Mouse (Mus musculus) CD4-positive helper T cell, adult 2 months (primary cell): ENCODE results near the gene Gm20822.
"Not testable (repeated sequence)": the region's sequence is repeated elsewhere in the genome, so short reads cannot be mapped to it uniquely, and the experiment has no call there.

Experiments
- DNase-seq: peaks from one replicate; pipeline ENCODE4 v3.0.0-alpha.2; 2012; ENCODE audit warnings: low read depth, missing footprints, low spot score

Gene Gm20822

GRCm38 (mm10) chrY:15884671-15885070 is at the start of gene Gm20822:
Gene Gm20822 (minus strand): TSS chrY:15884771.
- not testable (repeated sequence) for DNase-seq
